ENCODE assay signal across 16 mouse cellular contexts in the genomic region with DNA sequence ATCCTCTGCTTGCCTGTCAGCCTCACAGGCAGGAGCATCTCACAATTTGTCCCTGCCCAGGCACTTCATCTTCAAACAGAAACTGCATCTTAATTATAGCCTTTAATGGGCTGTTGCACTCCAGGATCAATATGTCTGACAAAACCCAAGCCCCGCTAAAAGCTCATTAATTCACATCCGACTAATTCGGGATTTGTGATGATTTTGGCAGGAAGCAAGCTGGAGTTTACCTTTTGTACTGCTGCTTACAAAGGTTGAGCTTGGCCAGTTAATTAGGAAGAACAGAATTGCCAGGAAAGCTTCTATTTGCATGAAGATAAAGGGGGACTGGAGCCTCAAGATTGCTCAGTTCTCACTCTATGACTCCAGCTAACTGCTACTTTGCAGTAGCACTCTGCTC.
DNase-seq lines count a peak whose midpoint lies in the region; ATAC-seq lines count a peak whose summit lies in the region.
"Had no signal": no experiment of that assay in that cellular context is flagged by ENCODE, and none has a peak within 500 bp of the region (broad histone marks: within the 10 kb centered on the region; RNA-seq: fewer than 3 reads in every experiment).

No protein-coding gene starts in this region.

- peak; percentile 1 to 3 for DNase-seq in left cerebral cortex, postnatal 14 days (ENCODE audit: low spot score in 2 of 2)
- DNase-seq in left cerebral cortex, adult 11 months (ENCODE audit: low spot score) = no peak
- peak; percentile 49 for DNase-seq in forebrain, embryonic 11.5 days (ENCODE audit: low spot score)
- peak; percentile 7 for DNase-seq in layer of hippocampus, adult 9-10 months (ENCODE audit: low spot score)
- DNase-seq in retina, embryonic 14.5 days (ENCODE audit: low spot score) = peak; percentile 55
- no peak for DNase-seq in adrenal gland, postnatal 10 days
- DNase-seq in adrenal gland, adult (ENCODE audit: inconsistent age in 2 of 2, low spot score in 1 of 2) = no peak
- DNase-seq: cerebellum, postnatal 14 days; gastrocnemius, postnatal 10 days; kidney, adult 18-20 months; lung, adult 2 months; thymus, postnatal 25 days had no signal

- no peak overlapping the region for H3K4me2 ChIP-seq in forebrain, embryonic 11.5 days (ENCODE audit: low read depth, low read length, severe bottlenecking)

- H3K4me3 ChIP-seq in forebrain, embryonic 11.5 days (ENCODE audit: low read depth, low read length) = no peak overlapping the region
- H3K4me3 ChIP-seq: heart, embryonic 10.5 days had no signal

- no peaks in the 10 kb centered on the region for H3K9me3 ChIP-seq in forebrain, embryonic 11.5 days (ENCODE audit: control insufficient read depth, low read length)
- H3K9me3 ChIP-seq: G1E; heart, embryonic 10.5 days had no signal

- H3K36me3 ChIP-seq in forebrain, embryonic 11.5 days (ENCODE audit: control insufficient read depth, insufficient read depth, low read length) = no peaks in the 10 kb centered on the region
- H3K36me3 ChIP-seq: G1E; heart, embryonic 10.5 days had no signal

- intact Hi-C loops in left cerebral cortex, postnatal 14 days (cut with DNase I) = no loop called here

- H3K9ac ChIP-seq in forebrain, embryonic 11.5 days (ENCODE audit: low read length) = no peak overlapping the region

- 3% methylated on average over 3 of the region's 3 CpGs for WGBS in forebrain, embryonic 11.5 days

- H3K27ac ChIP-seq in forebrain, embryonic 11.5 days (ENCODE audit: low read depth, low read length) = no peak overlapping the region
- H3K27ac ChIP-seq: heart, embryonic 10.5 days had no signal

- H3K27me3 ChIP-seq in forebrain, embryonic 11.5 days (ENCODE audit: control insufficient read depth, insufficient read depth, low read length) = peaks cover 21% of the 10 kb centered on the region

- ATAC-seq in forebrain, embryonic 11.5 days (replicated peaks; ENCODE audit: low FRiP score) = peak; percentile 82
- no peak for ATAC-seq in erythroid progenitor cell, adult 5-6 weeks (replicated peaks; ENCODE audit: low FRiP score, poor library complexity, severe bottlenecking)
- ATAC-seq: activated CD4-positive, CD25-positive, alpha-beta regulatory T cell, adult 4 months had no signal

- no peaks in the 10 kb centered on the region for H3K4me1 ChIP-seq in forebrain, embryonic 11.5 days (replicated peaks; ENCODE audit: control insufficient read depth, insufficient read depth, low read length)
- H3K4me1 ChIP-seq: heart, embryonic 10.5 days had no signal

Comparison
In these comparisons a context has a peak if more than half of its experiments do, and no peak if none do; other contexts are left out.
1. DNase-seq: peak in left cerebral cortex, postnatal 14 days (2 of 2), forebrain, embryonic 11.5 days (single experiment), layer of hippocampus, adult 9-10 months (single experiment) and retina, embryonic 14.5 days (single experiment); none in left cerebral cortex, adult 11 months (single experiment), adrenal gland, postnatal 10 days (single experiment) and adrenal gland, adult (0 of 2).